Mouse (Mus musculus): ENCODE data around the gene Hspa12b. TPM values are rescaled to one million over a fixed set of nuclear protein-coding genes. Genes with fewer than 3 reads are reported as not detected.

Hspa12b gene
- total RNA-seq, 2 experiments from 2014 or later: 7.2 to 11.9 TPM

DNA sequence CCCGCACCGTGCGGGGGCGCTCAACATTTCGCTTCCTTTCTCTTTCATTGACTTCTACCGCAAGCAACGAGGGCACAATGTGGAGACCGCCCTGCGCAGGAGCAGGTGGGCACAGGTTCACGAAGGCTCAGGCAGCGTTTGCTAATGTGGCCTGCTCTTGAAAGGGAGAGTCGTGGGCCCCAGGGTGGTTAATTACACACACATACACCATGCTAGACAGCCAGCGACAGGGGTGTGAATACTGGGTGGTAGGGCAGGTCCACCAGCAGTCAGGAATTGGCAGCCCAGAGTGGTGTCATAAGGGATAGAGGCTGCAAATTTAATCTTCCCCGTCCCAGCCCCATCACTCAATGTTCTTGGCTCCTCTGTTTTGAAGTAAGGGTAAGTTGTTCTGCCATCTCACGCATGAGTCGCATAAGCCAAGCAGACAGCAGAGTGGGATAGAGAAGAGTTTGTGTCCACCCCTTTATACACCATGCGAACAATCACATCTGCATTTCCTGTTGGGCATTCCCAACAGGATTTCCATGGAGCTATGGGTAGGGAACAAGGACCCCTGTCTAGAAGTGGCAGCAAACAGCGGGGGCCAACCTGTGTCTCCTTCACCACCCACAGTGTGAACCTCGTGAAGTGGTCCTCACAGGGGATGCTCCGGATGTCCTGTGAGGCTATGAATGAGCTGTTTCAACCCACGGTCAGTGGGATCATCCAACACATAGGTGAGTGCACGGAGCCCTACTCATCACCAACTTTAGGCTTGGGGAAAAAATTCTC lies 16.1 kb downstream of the Hspa12b start:
- intact Hi-C loops (cut with DNase I): loop anchor here (5.0 kb wide), 1 partner anchor 46 kb away; no protein-coding TSS in a partner anchor
- no peak for DNase-seq (ENCODE audit: low spot score in 2 of 2)

DNA sequence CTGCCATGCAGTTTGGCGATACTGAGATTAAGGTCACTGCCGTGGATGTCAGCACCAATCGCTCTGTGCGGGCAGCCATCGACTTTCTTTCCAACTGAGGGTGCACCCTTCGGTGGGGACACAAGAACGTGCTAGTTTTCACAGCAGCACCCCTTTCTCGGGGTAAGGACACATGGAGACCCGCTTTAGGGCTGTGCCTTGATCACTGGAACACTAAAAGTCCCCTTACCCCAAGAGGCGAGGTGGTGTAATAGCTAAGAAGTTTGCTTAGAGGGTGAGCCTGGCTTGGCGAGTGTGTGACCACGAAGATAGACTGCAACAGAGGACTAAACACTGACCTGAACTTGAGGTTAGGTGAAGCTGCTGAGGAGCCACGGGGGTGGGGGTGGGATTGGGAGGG lies 18.0 kb downstream of the Hspa12b start:
- intact Hi-C loops (cut with DNase I): no loop called here
- DNase-seq (ENCODE audit: low spot score in 2 of 2): no peak

DNA sequence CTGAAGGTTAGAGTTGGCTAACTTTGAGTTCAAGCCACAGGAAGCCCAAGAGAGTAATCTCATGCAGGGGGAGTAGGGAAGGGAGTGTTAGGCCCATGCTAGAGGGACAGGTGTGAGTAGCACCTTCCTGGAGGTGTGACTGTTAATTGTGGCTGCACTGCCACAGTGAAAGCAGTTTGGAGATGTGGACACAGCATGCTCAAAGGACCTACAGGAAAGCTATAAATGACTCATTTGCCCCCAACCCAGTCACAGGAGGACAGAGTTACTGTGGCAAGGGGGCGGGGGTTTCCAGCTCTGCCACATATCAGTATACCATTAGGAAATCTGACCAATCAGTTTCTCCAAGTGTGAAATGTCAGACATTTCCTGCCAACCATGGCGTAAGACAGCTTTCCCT lies 18.5 kb downstream of the Hspa12b start:
- DNase-seq (ENCODE audit: low spot score in 2 of 2): no peak
- intact Hi-C loops (cut with DNase I): no loop called here

DNA sequence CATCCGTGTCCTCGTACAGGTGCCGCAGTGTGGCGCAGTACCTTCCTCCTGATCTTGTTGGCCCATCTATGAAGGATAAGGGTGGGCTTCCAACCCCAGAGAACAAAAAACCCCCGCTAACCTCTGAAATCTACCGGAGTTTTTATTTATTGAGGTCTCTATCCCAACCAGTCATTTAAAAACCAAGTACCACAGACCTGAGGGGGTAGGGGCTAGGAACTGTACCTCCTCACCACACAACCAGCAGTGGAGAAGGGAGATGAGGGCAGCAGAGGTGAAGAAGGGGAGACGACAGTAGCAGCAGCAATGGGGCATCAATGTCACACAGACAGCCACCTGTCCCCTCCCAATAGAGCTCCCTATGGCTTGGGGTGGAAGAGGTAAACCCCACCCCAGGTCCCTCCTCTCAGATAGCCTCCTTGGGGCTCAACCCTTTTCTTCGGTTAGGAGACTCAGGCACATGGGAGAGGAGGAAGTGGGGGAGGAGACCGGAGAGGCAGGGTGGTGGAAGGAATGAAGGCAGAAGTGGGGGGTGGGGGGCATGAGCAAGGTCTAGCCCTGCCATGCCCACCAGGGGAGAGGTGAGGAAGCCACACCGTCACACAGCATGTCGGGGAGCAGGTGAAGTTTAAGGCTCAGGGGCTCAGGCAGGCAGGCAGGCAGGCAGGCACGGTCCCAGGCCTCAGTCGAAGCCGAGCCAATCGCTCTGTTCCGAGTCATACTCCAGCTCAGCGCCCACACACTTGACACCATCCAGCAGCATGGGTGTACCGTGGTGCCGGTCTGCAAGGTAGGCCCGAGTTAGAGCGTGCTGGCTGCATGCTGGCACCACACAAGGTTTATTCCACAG lies 19.3 kb downstream of the Hspa12b start:
- intact Hi-C loops (cut with DNase I): no loop called here

DNA sequence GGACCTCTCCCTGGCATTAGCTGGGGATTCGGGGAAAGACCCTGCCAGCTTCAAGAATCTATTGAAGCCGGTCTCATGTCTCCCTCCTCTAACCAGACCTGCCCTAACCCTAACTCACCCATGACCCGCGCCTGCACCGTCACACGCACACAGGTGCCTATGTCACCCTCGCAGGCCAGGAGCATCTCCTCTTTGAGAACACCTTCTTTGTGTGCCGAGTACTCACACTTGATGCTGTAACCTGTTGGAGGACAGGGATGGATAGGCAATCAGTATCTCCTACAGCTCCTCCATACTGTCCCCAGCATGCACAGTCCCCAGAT lies 19.9 kb downstream of the Hspa12b start:
- DNase-seq (ENCODE audit: low spot score in 2 of 2): no peak
- intact Hi-C loops (cut with DNase I): no loop called here

More for the DNA sequence above, 19.3 kb downstream of the Hspa12b start:
- no peak for DNase-seq (ENCODE audit: low spot score in 2 of 2)

DNA sequence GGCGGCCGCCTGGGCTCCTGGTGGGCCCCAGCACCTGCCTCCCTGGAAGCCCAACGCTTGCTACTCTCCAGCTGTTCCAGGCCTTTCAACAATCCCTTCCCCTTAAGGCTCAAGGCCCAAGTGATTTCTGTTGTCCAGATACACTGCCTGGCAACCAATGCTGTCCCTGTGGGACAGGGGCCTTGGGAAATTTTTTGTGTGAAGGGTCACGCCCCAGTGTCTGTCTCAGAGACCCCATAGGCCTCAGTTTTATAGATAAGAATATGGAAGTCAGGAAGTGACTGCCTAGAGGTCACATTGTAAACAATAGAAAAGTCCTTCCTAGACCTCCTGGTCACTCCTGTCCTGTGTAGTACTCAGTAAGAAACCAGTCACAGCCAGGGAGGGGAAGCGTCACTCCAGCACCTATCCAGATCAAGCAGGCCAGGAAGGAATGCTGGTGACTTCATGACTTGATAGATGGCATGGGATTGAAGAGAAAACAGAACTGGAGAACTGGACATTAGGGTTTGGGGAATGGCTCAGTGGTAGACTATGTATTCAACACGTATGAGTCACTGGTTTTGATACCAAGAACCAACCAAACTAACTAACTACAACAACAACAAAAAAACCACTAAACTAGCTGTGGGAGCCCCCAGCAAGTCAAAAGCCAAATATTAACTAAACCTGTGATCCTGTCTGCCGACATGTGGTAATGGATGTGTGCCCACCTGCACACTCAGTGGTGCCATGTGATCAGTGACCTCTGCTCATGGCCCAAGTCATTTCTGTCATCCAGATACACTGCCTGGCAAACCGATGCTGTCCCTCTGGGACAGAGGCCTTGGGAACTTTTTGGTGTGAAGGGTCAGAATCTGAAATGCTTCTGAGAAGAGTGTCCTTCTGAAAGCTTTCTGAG lies 21.5 kb downstream of the Hspa12b start:
- intact Hi-C loops (cut with DNase I): no loop called here
- DNase-seq (ENCODE audit: low spot score in 2 of 2): no peak

DNA sequence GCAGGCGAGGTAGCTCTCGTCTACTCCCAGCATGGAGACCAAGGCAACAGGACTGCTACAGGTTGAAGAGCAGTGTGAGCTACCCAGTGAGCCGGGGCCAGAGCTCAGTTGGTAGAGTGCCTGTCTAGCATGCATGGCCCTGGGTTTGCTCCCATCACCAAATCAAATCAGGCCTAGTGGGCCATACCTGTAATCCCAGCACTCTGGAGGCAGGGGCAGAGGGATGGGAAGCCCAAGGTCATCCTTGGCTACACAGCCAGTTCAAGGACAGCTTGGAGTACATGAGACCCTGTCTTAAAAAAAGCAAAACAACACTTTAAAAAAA lies 22.1 kb downstream of the Hspa12b start:
- intact Hi-C loops (cut with DNase I): no loop called here
- no peak for DNase-seq (ENCODE audit: low spot score in 2 of 2)

DNA sequence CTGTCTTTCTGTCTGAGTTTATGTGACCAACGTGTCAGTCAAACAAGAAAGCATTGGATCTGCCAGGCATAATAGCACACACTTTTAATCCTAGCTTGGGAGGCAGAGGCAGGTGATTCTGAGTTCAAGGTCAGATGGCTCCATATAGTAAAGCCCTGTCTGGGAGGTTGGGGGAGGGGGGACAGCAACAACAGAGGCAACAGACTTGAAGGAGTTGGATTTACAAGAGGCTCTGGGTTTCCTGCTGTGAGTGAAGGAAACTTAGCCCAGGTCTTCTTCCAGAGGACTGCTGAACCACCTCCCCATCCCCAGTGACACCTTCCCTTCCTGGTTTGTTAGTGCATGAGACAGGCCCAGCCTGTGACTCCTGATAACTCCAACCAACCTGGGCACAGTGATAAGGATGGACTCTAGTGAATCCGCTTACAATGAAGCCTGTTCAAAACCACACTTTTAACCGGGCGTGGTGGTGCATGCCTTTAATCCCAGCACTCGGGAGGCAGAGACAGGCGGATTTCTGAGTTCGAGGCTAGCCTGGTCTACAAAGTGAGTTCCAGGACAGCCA lies 25.2 kb downstream of the Hspa12b start:
- no peak for DNase-seq (ENCODE audit: low spot score in 2 of 2)
- intact Hi-C loops (cut with DNase I): no loop called here

DNA sequence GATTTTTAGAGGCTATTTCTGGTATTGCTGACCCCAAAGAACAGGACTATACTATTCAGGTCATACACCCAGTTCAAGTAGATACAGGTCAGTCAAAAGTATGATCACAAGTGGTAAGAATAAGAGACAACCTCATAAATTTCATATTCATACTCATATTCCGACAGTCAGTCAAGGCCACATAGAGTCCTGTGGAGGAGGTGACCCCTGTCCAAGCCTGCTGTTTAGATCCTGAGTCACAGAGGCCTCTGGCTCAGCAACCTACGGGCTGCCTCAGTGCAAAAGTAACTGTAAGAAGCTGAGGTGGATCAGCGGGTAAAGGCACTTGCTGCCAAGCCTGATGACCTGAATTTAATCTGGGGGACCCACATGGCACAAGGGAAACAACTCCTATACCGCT lies 27.0 kb downstream of the Hspa12b start:
- no peak for DNase-seq (ENCODE audit: low spot score in 2 of 2)
- intact Hi-C loops (cut with DNase I): no loop called here

DNA sequence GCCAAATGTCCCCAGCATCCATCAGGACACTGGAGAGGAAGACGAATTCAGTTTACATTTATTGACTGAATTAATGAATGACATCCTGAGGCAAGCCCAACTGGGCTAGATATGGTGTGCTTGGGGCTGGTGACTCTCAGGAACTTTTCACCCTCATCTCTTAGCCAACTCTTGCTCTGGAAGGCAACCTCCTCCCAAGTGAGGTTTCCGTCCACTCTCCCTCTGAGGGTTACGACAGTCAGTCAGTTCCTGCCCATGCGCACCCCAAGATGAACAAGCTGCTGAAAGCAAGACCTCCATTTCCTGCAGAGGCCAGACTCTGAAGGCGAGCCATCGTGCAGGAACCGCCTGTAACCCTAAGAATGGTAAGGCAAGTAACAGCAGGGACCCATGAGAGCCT lies 29.9 kb downstream of the Hspa12b start:
- intact Hi-C loops (cut with DNase I): no loop called here
- no peak for DNase-seq (ENCODE audit: low spot score in 2 of 2)

DNA sequence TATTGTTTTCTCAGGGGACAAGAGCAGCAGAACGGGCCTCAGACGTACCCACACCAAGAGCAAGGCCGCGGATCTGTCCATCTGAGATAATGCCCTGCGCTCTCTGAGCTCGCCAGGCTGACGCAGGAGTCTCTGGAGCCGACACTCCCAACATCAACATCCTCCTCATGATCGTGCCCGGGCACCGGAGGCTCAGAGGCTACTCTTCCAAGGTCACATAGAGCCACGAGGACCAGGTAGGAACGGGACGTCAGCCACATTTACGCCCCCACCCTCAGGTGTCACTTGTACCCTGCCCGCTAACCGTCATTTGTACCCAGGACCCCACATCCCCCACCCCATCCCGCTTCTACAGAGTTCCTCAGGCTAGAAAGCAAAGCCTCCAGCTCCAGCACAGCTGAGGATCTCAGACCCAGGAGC lies 32.4 kb downstream of the Hspa12b start:
- peak; percentile 28 to 38 for DNase-seq (ENCODE audit: low spot score in 2 of 2)
- intact Hi-C loops (cut with DNase I): no loop called here

DNA sequence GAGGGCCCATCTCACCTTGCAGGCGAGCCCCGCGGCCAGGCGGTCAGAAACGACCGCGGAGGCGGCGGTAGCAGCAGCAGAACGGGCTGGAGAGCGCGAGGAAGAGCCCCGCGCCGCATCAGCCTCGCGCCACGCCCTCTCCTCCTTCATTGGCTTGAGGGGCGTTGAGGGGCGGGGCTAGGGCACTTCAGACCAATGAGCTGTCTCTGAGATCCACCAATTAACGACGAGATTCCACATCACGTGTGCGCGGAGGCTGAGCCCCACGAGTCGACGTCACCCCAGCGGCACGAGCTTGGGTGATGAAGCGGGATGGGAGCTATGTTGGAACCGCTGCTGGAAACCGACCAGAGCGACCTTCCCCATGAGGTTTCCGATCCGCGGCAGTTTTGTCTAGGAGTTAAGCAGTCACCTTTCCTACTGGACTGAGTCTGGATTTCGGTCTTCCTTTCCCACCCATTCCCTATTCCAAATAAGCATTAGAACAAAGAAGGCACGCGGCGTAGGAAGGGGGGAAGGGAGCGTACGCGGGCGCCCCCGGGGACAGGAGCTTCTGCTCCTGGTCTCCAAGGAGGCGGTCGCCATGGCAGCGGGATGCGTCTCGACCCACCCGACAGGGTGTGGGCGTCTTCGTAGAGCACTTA lies 33.0 kb downstream of the Hspa12b start, which contains the start of gene 1700037H04Rik:
Gene 1700037H04Rik, minus strand, starts transcription at position 144 of the 644 bp plus-strand sequence.
- intact Hi-C loops (cut with DNase I): loop anchor here (2.0 kb wide), 1 partner anchor 65 kb away; no protein-coding TSS in a partner anchor
- DNase-seq (ENCODE audit: low spot score in 2 of 2): peak; percentile 92 to 94

DNA sequence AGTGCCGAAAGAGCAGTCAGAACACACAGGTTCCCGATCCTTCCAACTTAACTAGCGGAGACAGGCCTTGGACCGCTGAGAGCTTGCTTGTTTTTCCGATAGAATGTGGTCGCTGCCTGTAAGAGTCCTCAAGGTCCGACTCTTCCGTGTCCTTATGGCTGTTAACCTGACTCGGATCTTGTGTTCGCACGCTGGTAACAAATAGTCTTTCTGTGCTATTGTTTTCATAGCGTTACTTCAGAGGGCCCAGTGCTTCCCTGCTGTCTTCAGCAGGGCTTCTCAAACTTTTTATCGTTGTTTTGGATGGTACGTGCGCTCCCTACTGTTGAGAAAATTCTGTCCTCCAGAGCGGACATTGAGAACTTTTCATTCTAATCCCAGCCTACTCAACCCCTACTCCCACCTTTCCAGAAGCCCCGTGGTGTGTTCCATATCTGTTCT lies 33.6 kb downstream of the Hspa12b start:
- DNase-seq (ENCODE audit: low spot score in 2 of 2): peak; percentile 26 to 28
- intact Hi-C loops (cut with DNase I): loop anchor here (2.0 kb wide), 1 partner anchor 66 kb away; no protein-coding TSS in a partner anchor

DNA sequence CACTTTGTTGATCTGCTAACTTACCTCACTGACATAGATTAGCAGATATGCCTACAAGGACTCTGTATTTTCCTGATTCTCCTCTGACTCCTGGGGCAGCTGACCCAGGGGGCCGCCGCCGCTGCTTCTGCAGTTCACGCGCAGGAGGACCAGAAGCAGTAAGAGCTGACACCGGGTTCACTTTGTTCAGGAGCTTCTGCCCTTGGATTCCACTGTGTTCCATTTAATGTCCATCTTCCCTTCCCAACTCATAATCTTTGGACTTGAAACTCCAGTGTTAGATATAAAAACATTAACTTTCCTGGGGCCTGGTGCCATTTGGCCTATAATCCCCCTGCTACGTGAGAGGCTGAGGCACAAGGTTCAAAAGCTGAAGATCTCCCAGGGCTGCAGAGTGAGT lies 36.8 kb downstream of the Hspa12b start:
- DNase-seq (ENCODE audit: low spot score in 2 of 2): no peak
- intact Hi-C loops (cut with DNase I): no loop called here

DNA sequence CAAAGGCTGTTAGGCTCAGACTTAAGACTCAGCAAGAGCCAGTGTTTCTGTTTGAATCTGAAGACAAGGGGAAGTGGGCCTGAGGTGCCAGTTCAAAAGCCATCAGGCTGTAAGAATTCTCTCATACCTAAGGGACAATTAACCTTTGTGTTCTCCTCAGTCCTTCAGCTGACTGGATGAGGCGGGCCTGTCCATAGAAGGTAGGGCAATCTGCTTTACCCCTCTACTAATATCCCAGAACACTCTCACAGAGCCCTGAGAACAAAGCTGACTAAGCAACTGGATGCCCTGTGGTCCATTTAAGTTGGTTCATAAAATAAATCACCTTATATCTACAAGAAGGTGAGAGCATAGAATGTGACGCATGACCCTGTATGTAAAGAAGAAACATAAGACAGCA lies 39.1 kb downstream of the Hspa12b start:
- DNase-seq (ENCODE audit: low spot score in 2 of 2): no peak
- intact Hi-C loops (cut with DNase I): no loop called here

DNA sequence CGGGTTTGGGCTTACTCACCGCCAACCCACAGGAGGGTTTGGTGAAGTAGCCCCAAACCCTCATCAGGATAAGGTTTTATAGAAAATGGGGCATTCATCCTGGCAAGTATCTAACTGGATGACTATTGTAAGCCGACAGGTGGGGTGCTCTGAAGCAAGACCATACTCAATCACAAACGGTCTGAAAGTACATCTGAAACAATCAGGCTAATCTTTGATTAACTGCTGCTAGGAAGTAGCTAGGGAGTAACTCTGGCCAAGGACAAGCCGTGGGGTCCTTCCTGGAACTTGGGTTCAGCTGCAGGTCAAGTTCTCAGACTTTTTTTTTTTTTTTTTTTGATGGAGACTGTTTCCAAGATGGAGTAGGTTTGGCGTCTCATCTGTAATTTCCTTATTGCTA lies 40.9 kb downstream of the Hspa12b start:
- intact Hi-C loops (cut with DNase I): no loop called here
- DNase-seq (ENCODE audit: low spot score in 2 of 2): no peak

DNA sequence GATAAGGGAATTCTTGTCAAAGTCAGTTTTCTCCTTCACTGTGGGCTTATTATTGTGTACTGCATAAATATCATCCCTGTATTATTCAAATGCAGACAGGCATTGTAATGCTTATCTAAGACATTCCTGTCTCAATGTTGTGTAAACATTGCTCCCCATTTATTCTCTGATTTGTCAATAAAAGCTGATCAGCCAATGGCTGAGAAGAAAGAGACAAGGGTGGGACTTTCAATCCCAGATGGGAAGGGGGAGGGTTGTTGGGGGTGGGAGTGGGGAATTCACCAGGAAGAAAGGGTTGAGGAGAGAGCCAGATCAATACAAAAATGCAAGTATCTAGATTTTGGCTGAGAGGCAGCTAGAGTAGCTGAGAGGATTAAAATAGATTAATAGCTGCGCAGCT lies 41.8 kb downstream of the Hspa12b start:
- DNase-seq (ENCODE audit: low spot score in 2 of 2): no peak
- intact Hi-C loops (cut with DNase I): no loop called here

DNA sequence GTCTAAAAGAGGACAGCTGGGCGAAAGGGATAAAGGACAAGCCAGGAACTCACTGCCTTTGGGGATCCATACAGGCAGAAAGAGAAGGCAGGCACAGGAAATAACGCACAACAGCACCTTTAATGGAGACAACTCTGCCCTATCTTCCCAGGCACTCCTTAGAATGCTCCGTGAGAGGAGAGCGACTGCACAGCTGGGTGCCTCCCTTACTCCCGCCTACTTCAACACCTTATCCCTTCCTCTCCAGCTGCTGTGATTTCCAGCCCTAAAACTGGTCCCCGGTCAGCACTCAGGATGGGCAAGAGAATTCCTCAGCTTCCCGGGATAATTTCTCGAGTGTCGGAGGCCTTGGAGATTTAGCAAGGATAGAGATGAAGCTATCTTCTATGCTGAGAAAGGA lies 43.9 kb downstream of the Hspa12b start:
- DNase-seq (ENCODE audit: low spot score in 2 of 2): no peak
- intact Hi-C loops (cut with DNase I): no loop called here

All from left cerebral cortex, postnatal 36 days (tissue).